Mouse (Mus musculus) embryonic stem cell, embryonic (primary cell): ENCODE measurements around the gene Pacsin2.
"Not testable (repeated sequence)": the region's sequence is repeated elsewhere in the genome, so short reads cannot be mapped to it uniquely, and the experiment has no call there.

Experiments
- CTCF ChIA-PET, 4 experiments: fragments of 300-600 bp in 2 of 4; fragments of 350-600 bp in 2 of 4; sonication (Branson Sonifier 250); formaldehyde crosslinking; loops; one replicate each; lab custom pipeline; 2022; ENCODE audit warnings: inconsistent platforms in 2 of 4; lab: Charles Lee
- POLR2A ChIA-PET, 4 experiments: fragments of 300-600 bp in 2 of 4; fragments of 350-600 bp in 2 of 4; sonication (Branson Sonifier 250); formaldehyde crosslinking; loops; one replicate each; lab custom pipeline; 2022; ENCODE audit warnings: antibody characterized with exemption in 4 of 4, inconsistent platforms in 1 of 4; lab: Charles Lee

Gene Pacsin2

GRCm38 (mm10) chr15:83364194-83364593, 100.2 kb downstream of the Pacsin2 start:
- POLR2A ChIA-PET: interaction anchor here in 2 of 4 experiments (1.0 to 1.5 kb wide), 6 partner anchors 8 to 215 kb away, joined by 3 to 7 read pairs (median 4); partner anchors contain the start of gene Poldip3 (in 1 of the 2)
- CTCF ChIA-PET: interaction anchor here in 3 of 4 experiments (0.6 to 1.3 kb wide), 4 partner anchors 11 to 1534 kb away, joined by 3 to 10 read pairs (median 3); no protein-coding TSS in a partner anchor

- POLR2A ChIA-PET: not testable (repeated sequence)
- CTCF ChIA-PET: interaction anchor here in 1 of 4 experiments (0.7 kb wide), 1 partner anchor 157 kb away, joined by 5 read pairs; no protein-coding TSS in a partner anchor
These were observed 101.6 kb downstream of the Pacsin2 start for GRCm38 (mm10) chr15:83362813-83363212.

- POLR2A ChIA-PET: interaction anchor here in 2 of 4 experiments (0.6 to 1.2 kb wide), 3 partner anchors 95 to 152 kb away, joined by 3 read pairs; no protein-coding TSS in a partner anchor
These were observed 103.5 kb downstream of the Pacsin2 start for GRCm38 (mm10) chr15:83360899-83361298.

GRCm38 (mm10) chr15:83360140-83360539, 104.3 kb downstream of the Pacsin2 start:
- CTCF ChIA-PET: interaction anchor here in 1 of 4 experiments (0.6 kb wide), 1 partner anchor 142 kb away, joined by 8 read pairs; no protein-coding TSS in a partner anchor
- POLR2A ChIA-PET: interaction anchor here in 1 of 4 experiments (0.6 to 1.6 kb wide), 3 partner anchors 95 to 115 kb away, joined by 3 read pairs; partner anchors contain the start of gene Pacsin2

More at GRCm38 (mm10) chr15:83360899-83361298, 103.5 kb downstream of the Pacsin2 start:
- CTCF ChIA-PET: not testable (repeated sequence)

- ChIA-PET POLR2A (interaction anchor here in 2 of 4 experiments (1.0 to 1.6 kb wide), 2 partner anchors 9 to 13 kb away, joined by 3 to 6 read pairs; no protein-coding TSS in a partner anchor), CTCF (interaction anchor here in 2 of 4 experiments (1.6 kb wide), 2 partner anchors 17 to 142 kb away, joined by 3 to 4 read pairs; no protein-coding TSS in a partner anchor)
These were observed 105.9 kb downstream of the Pacsin2 start for GRCm38 (mm10) chr15:83358476-83358875.

GRCm38 (mm10) chr15:83351546-83351945, 112.9 kb downstream of the Pacsin2 start:
- POLR2A ChIA-PET: interaction anchor here in 3 of 4 experiments (0.5 to 3.2 kb wide), 12 partner anchors 12 to 201 kb away, joined by 3 to 13 read pairs (median 4); partner anchors contain the start of gene Pacsin2 (in 1 of the 3)
- CTCF ChIA-PET: no interaction called here

- ChIA-PET CTCF (no interaction called here), POLR2A (interaction anchor here in 3 of 4 experiments (1.0 to 3.2 kb wide), 9 partner anchors 13 to 201 kb away, joined by 3 to 13 read pairs (median 7); partner anchors contain the start of gene Pacsin2 (in 1 of the 3))
These were observed 113.5 kb downstream of the Pacsin2 start for GRCm38 (mm10) chr15:83350859-83351258.

- ChIA-PET POLR2A (interaction anchor here in 2 of 4 experiments (1.0 to 3.2 kb wide), 5 partner anchors 12 to 200 kb away, joined by 3 to 13 read pairs (median 7); no protein-coding TSS in a partner anchor), CTCF (no interaction called here)
These were observed 114.3 kb downstream of the Pacsin2 start, which contains the start of gene Arfgap3 for GRCm38 (mm10) chr15:83349954-83350711. Gene Arfgap3 (minus strand): TSS chr15:83350247.

- POLR2A ChIA-PET: interaction anchor here in 1 of 4 experiments (0.8 kb wide), 1 partner anchor 184 kb away, joined by 4 read pairs; no protein-coding TSS in a partner anchor
- CTCF ChIA-PET: interaction anchor here in 2 of 4 experiments (0.6 to 1.1 kb wide), 3 partner anchors 11 to 200 kb away, joined by 3 read pairs; partner anchors contain the start of gene Poldip3 (in 1 of the 2)
These were observed 115.0 kb downstream of the Pacsin2 start for GRCm38 (mm10) chr15:83349225-83349953.

GRCm38 (mm10) chr15:83348747-83349146, 115.7 kb downstream of the Pacsin2 start:
- CTCF ChIA-PET: interaction anchor here in 2 of 4 experiments (0.6 to 1.1 kb wide), 3 partner anchors 11 to 199 kb away, joined by 3 read pairs; partner anchors contain the start of gene Poldip3 (in 1 of the 2)
- POLR2A ChIA-PET: interaction anchor here in 1 of 4 experiments (0.8 kb wide), 1 partner anchor 184 kb away, joined by 4 read pairs; no protein-coding TSS in a partner anchor

GRCm38 (mm10) chr15:83345898-83346529, 118.4 kb downstream of the Pacsin2 start:
- ChIA-PET POLR2A (interaction anchor here (0.5 to 4.6 kb wide), 28 partner anchors 9 to 201 kb away, joined by 3 to 38 read pairs (median 5); partner anchors contain the start of genes A4galt (in 3 of the 4), Poldip3 (in 2 of the 4) and Pacsin2 (in 1 of the 4)), CTCF (interaction anchor here (0.6 to 3.9 kb wide), 31 partner anchors 9 to 403 kb away, joined by 3 to 21 read pairs (median 3); partner anchors contain the start of genes A4galt (in 1 of the 4) and Pacsin2 (in 1 of the 4))

GRCm38 (mm10) chr15:83344956-83345355, 119.5 kb downstream of the Pacsin2 start:
- ChIA-PET POLR2A (interaction anchor here (0.7 to 4.6 kb wide), 41 partner anchors 7 to 245 kb away, joined by 3 to 38 read pairs (median 4); partner anchors contain the start of genes Poldip3 (in 4 of the 4), A4galt (in 3 of the 4) and Pacsin2 (in 2 of the 4)), CTCF (interaction anchor here (0.6 to 3.9 kb wide), 14 partner anchors 8 to 1004 kb away, joined by 3 to 21 read pairs (median 3); no protein-coding TSS in a partner anchor)

GRCm38 (mm10) chr15:83344157-83344556, 120.2 kb downstream of the Pacsin2 start:
- ChIA-PET CTCF (interaction anchor here (0.6 to 3.9 kb wide), 10 partner anchors 12 to 1004 kb away, joined by 3 to 21 read pairs (median 4); no protein-coding TSS in a partner anchor), POLR2A (interaction anchor here (0.5 to 4.6 kb wide), 37 partner anchors 11 to 245 kb away, joined by 3 to 38 read pairs (median 4); partner anchors contain the start of genes Poldip3 (in 4 of the 4), A4galt (in 2 of the 4) and Pacsin2 (in 2 of the 4))

GRCm38 (mm10) chr15:83338908-83339307, 125.5 kb downstream of the Pacsin2 start:
- ChIA-PET POLR2A (interaction anchor here in 2 of 4 experiments (1.0 to 2.1 kb wide), 6 partner anchors 9 to 165 kb away, joined by 3 to 7 read pairs (median 4); no protein-coding TSS in a partner anchor), CTCF (interaction anchor here in 2 of 4 experiments (2.1 kb wide), 2 partner anchors 40 to 161 kb away, joined by 4 to 5 read pairs; no protein-coding TSS in a partner anchor)

GRCm38 (mm10) chr15:83337903-83338870, 126.2 kb downstream of the Pacsin2 start:
- POLR2A ChIA-PET: interaction anchor here (0.6 to 2.4 kb wide), 36 partner anchors 8 to 189 kb away, joined by 3 to 21 read pairs (median 4); partner anchors contain the start of genes Poldip3 (in 3 of the 4) and Arfgap3 (in 1 of the 4)
- CTCF ChIA-PET: interaction anchor here (0.5 to 2.1 kb wide), 18 partner anchors 8 to 491 kb away, joined by 3 to 12 read pairs (median 4); no protein-coding TSS in a partner anchor
